Mouse (Mus musculus): Measurements from ENCODE around the gene Tnks2. TPM values are rescaled to one million over a fixed set of nuclear protein-coding genes. Genes with fewer than 3 reads are reported as not detected.

Tnks2 gene
- total and polyA plus RNA-seq, 3 experiments = 25.3 to 143 (median 136) TPM

DNA sequence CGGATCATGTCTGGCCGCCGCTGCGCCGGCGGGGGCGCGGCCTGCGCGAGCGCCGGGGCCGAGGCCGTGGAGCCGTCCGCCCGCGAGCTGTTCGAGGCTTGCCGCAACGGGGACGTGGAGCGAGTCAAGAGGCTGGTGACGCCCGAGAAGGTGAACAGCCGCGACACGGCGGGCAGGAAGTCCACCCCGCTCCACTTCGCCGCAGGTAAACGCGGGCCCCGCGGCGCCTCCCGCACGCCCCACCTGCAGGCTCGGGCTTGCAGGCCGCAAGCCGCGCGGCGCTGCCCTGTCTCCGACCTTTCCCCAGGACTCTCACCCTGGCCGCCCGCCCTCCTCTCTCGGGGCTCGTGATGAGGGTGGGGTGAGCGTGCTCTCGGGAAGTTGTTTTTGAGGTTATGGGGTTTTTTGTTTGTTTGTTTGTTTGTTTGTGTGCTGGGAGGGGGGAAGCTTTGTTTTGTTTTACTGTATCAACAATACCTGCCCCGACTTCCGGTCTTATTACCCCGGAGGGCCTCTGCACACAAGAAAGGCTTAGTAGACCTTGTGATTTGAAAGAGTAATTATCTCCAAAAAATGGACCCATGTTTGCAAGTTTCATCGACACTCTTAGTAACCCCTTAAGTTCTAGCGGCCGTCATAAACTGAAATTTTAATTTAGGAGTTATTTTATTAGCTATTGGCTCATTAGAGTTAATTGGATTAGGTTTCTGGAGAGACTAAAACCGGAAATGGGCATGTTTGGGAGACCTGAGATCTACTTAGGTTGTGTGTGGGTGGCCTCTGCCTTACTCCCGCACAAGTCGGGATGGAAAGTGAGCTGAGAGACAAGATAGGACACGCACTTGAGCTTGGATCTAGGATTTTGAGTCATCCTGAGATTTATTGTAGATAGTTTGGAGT, 750 bp downstream of the Tnks2 start:
- Histone ChIP-seq H3K36me3 (replicated peaks) (peaks cover 20% of the 10 kb centered on the region), H3K4me3 (ENCODE audit: low read depth, low read length) (peak overlapping the region; percentile 99), H3K4me1 (ENCODE audit: insufficient read depth, low read depth, low read length) (peaks cover 28% of the 10 kb centered on the region), H3K27me3 (ENCODE audit: insufficient read depth, low read length) (peaks cover 3% of the 10 kb centered on the region; the same call in 1 of the 2 replicates), H3K9me3 (replicated peaks) (no peaks in the 10 kb centered on the region)
- no peak; the same call in 1 of the 2 replicates for ATAC-seq (ENCODE audit: extremely low read depth, insufficient number of reproducible peaks, low FRiP score, poor library complexity, severe bottlenecking)
- peak; percentile 33 for DNase-seq (ENCODE audit: low spot score)
- TF ChIP-seq POLR2AphosphoS5 (IDR thresholded peaks at IDR 0.05; ENCODE audit: insufficient replicate concordance, low read depth, low read length) (no peak), GATA1 (IDR thresholded peaks at IDR 0.05; ENCODE audit: borderline replicate concordance, low read length) (no peak), GATA2 (IDR thresholded peaks at IDR 0.05; ENCODE audit: borderline replicate concordance, low read depth, low read length) (no peak), TAL1 (conservative IDR thresholded peaks at IDR 0.05; ENCODE audit: low read depth, low read length) (no peak), CTCF (IDR thresholded peaks at IDR 0.05; ENCODE audit: low read depth, low read length) (no peak)

DNA sequence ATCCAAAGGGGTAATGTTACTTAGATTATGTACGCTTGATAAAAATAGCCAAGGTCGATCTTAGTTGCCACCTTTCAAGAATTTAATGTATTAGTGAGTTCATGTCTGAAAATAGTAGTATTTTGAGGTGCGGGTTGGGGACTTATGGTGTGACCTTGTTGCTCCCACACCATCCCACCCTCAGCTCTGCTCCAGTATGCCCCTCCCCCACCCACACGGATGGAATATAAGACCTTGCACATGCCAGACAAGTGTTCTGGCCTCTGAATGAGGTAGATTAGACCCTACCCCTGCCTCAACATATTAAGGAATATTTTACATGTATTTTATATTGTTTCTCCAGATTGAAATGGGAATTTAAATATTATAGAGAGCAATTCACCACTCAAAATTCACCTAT, 2.0 kb downstream of the Tnks2 start:
- H3K27me3 ChIP-seq (ENCODE audit: insufficient read depth, low read length) = no peaks in the 10 kb centered on the region
- DNase-seq (ENCODE audit: low spot score) (no peak), ATAC-seq (ENCODE audit: extremely low read depth, insufficient number of reproducible peaks, low FRiP score, poor library complexity, severe bottlenecking) (no peak)
- H3K4me1 ChIP-seq (ENCODE audit: insufficient read depth, low read depth, low read length) = peaks cover 28% of the 10 kb centered on the region
- H3K9me3 ChIP-seq (replicated peaks) = no peaks in the 10 kb centered on the region
- peak overlapping the region; percentile 60; the same call in 1 of the 2 replicates for H3K4me3 ChIP-seq (ENCODE audit: low read depth, low read length)
- TF ChIP-seq POLR2AphosphoS5 (IDR thresholded peaks at IDR 0.05; ENCODE audit: insufficient replicate concordance, low read depth, low read length) (no peak), CTCF (IDR thresholded peaks at IDR 0.05; ENCODE audit: low read depth, low read length) (no peak), GATA1 (IDR thresholded peaks at IDR 0.05; ENCODE audit: borderline replicate concordance, low read length) (no peak), TAL1 (conservative IDR thresholded peaks at IDR 0.05; ENCODE audit: low read depth, low read length) (no peak), GATA2 (IDR thresholded peaks at IDR 0.05; ENCODE audit: borderline replicate concordance, low read depth, low read length) (no peak)
- H3K36me3 ChIP-seq (replicated peaks) = peaks cover 30% of the 10 kb centered on the region

DNA sequence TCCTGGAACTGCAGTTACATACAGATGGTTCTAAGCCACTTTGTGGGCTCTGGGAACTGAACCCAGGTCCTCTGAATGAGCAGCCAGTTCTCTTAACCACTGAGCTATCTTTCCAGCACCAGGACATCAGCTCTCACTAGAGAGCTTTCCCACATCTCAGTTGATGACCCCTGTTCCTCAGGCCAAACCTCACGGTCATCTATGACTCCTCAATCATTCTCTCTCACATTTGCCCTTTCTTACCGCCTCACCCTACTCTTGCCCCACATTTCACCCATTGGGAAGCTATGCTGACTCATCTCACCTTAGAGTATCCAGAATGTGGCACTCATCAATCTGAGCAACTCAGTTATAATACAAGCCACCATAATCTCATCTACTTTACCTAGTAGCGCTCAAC, 6.3 kb downstream of the Tnks2 start:
- Histone ChIP-seq H3K27me3 (ENCODE audit: insufficient read depth, low read length) (no peaks in the 10 kb centered on the region), H3K4me3 (ENCODE audit: low read depth, low read length) (no peak overlapping the region), H3K36me3 (replicated peaks) (peaks cover 64% of the 10 kb centered on the region), H3K9me3 (replicated peaks) (no peaks in the 10 kb centered on the region), H3K4me1 (ENCODE audit: insufficient read depth, low read depth, low read length) (peaks cover 28% of the 10 kb centered on the region)
- no peak for ATAC-seq (ENCODE audit: extremely low read depth, insufficient number of reproducible peaks, low FRiP score, poor library complexity, severe bottlenecking)
- DNase-seq (ENCODE audit: low spot score) = no peak
- TF ChIP-seq CTCF (IDR thresholded peaks at IDR 0.05; ENCODE audit: low read depth, low read length) (no peak), GATA2 (IDR thresholded peaks at IDR 0.05; ENCODE audit: borderline replicate concordance, low read depth, low read length) (no peak), TAL1 (conservative IDR thresholded peaks at IDR 0.05; ENCODE audit: low read depth, low read length) (no peak), POLR2AphosphoS5 (IDR thresholded peaks at IDR 0.05; ENCODE audit: insufficient replicate concordance, low read depth, low read length) (no peak), GATA1 (IDR thresholded peaks at IDR 0.05; ENCODE audit: borderline replicate concordance, low read length) (no peak)

DNA sequence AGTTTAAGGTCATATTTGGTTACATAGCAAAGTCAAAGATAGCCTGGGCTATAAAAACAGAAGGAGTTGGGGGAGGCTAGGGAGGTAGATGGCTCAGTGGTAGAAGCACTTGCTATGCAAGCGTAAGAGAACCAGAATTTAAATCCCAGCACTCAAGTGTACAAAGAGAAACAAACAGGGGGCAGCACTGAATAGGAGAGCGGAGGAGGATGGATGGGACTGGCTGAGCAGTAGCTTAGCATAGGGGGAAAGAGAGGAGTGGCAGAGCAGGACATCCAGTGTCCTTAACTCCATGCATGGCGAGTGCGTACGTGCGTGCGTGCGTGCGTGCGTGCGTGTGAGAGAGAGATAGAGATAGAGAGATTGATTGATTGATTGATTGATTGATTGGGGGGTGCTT, 9.8 kb downstream of the Tnks2 start:
- Histone ChIP-seq H3K9me3 (replicated peaks) (no peaks in the 10 kb centered on the region), H3K27me3 (ENCODE audit: insufficient read depth, low read length) (no peaks in the 10 kb centered on the region), H3K4me1 (ENCODE audit: insufficient read depth, low read depth, low read length) (peaks cover 20% of the 10 kb centered on the region), H3K4me3 (ENCODE audit: low read depth, low read length) (no peak overlapping the region), H3K36me3 (replicated peaks) (peaks cover 82% of the 10 kb centered on the region)
- DNase-seq (ENCODE audit: low spot score) (no peak), ATAC-seq (ENCODE audit: extremely low read depth, insufficient number of reproducible peaks, low FRiP score, poor library complexity, severe bottlenecking) (no peak)
- no peak for TF ChIP-seq GATA1 (IDR thresholded peaks at IDR 0.05; ENCODE audit: borderline replicate concordance, low read length)
- no peak for TF ChIP-seq POLR2AphosphoS5 (IDR thresholded peaks at IDR 0.05; ENCODE audit: insufficient replicate concordance, low read depth, low read length)
- no peak for TF ChIP-seq CTCF (IDR thresholded peaks at IDR 0.05; ENCODE audit: low read depth, low read length)
- TF ChIP-seq TAL1 (conservative IDR thresholded peaks at IDR 0.05; ENCODE audit: low read depth, low read length) = no peak
- TF ChIP-seq GATA2 (IDR thresholded peaks at IDR 0.05; ENCODE audit: borderline replicate concordance, low read depth, low read length) = no peak

DNA sequence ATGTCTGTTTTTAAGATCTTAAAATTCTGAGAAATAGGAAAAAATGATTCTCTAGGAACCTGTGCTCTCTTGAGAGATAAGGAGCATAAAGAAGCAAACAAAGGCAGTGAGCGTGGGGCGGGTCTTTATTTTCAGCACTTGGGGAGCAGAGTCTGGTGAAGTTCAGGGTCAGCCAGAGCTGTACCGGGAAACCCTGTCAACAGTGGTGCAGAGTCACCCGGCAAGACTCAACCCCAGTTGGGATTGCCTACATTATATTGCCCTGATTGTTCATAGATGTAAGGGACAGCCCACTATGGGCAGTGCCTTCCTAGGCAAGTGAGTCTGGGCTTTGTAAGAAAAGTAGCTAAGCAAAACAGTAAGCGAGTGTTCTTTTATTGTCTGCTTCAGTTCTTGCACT, 11.9 kb downstream of the Tnks2 start:
- no peak for ATAC-seq (ENCODE audit: extremely low read depth, insufficient number of reproducible peaks, low FRiP score, poor library complexity, severe bottlenecking)
- no peaks in the 10 kb centered on the region for H3K9me3 ChIP-seq (replicated peaks)
- peaks cover 81% of the 10 kb centered on the region for H3K36me3 ChIP-seq (replicated peaks)
- TF ChIP-seq GATA2 (IDR thresholded peaks at IDR 0.05; ENCODE audit: borderline replicate concordance, low read depth, low read length) (no peak), POLR2AphosphoS5 (IDR thresholded peaks at IDR 0.05; ENCODE audit: insufficient replicate concordance, low read depth, low read length) (no peak), GATA1 (IDR thresholded peaks at IDR 0.05; ENCODE audit: borderline replicate concordance, low read length) (no peak), CTCF (IDR thresholded peaks at IDR 0.05; ENCODE audit: low read depth, low read length) (no peak), TAL1 (conservative IDR thresholded peaks at IDR 0.05; ENCODE audit: low read depth, low read length) (no peak)
- H3K4me1 ChIP-seq (ENCODE audit: insufficient read depth, low read depth, low read length) = peaks cover 17% of the 10 kb centered on the region
- DNase-seq (ENCODE audit: low spot score) = no peak
- H3K4me3 ChIP-seq (ENCODE audit: low read depth, low read length) = no peak overlapping the region
- H3K27me3 ChIP-seq (ENCODE audit: insufficient read depth, low read length) = no peaks in the 10 kb centered on the region

DNA sequence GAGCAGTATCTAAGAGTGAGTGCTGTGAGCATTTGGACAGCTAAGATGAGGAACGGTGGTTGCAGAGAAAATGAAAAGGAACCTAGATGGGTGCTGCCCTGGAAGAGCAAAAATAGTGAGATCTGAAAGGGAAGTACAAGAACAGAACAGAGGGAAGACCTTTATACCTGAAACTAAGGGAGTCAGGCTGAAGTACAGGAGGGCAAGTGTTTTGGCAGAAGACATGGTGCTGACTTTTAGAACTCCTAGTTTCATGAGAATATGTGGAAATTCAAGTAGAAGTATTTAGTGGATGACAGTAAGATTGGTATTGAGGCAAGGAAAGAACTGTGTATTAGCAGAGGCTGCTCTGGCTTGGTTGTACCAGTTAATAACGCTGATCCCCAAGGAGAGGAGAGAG, 19.8 kb downstream of the Tnks2 start:
- Histone ChIP-seq H3K9me3 (replicated peaks) (no peaks in the 10 kb centered on the region), H3K4me3 (ENCODE audit: low read depth, low read length) (no peak overlapping the region), H3K36me3 (replicated peaks) (peaks cover 88% of the 10 kb centered on the region), H3K4me1 (ENCODE audit: insufficient read depth, low read depth, low read length) (peaks cover 8% of the 10 kb centered on the region), H3K27me3 (ENCODE audit: insufficient read depth, low read length) (no peaks in the 10 kb centered on the region)
- DNase-seq (ENCODE audit: low spot score) (no peak), ATAC-seq (ENCODE audit: extremely low read depth, insufficient number of reproducible peaks, low FRiP score, poor library complexity, severe bottlenecking) (no peak)
- TF ChIP-seq GATA1 (IDR thresholded peaks at IDR 0.05; ENCODE audit: borderline replicate concordance, low read length) (no peak), POLR2AphosphoS5 (IDR thresholded peaks at IDR 0.05; ENCODE audit: insufficient replicate concordance, low read depth, low read length) (no peak), GATA2 (IDR thresholded peaks at IDR 0.05; ENCODE audit: borderline replicate concordance, low read depth, low read length) (no peak), CTCF (IDR thresholded peaks at IDR 0.05; ENCODE audit: low read depth, low read length) (no peak), TAL1 (conservative IDR thresholded peaks at IDR 0.05; ENCODE audit: low read depth, low read length) (no peak)

All from G1E (cell line).